Mouse (Mus musculus) gastrocnemius, postnatal 36 days (tissue): ENCODE measurements around the gene Iqcn. TPM values are rescaled to one million over a fixed set of nuclear protein-coding genes. Genes with fewer than 3 reads are reported as not detected.

Experiments used
- DNase-seq, 2 experiments: peaks; one replicate each; pipeline ENCODE4 v3.0.0; 2022
- intact Hi-C: fragments of 180-260 bp; cut with DNase I; formaldehyde crosslinking; loops from one replicate; pipeline ENCODE4 v1.15.1; 2025
- long read RNA-seq, 2 experiments: library from polyadenylated mRNA; stranded (forward); transcript quantifications; one replicate each; pipeline ENCODE4 v2.0.0; 2021
- total RNA-seq, 2 experiments: library from RNA; stranded (reverse); gene quantifications; 2 replicates each; pipeline ENCODE4 v1.2.3; 2021

Iqcn gene
- total RNA-seq: under 1 TPM in 1 of 2 experiments, not detected in 1; 0.05 TPM
- long read RNA-seq, experiment 1: 0 reads
- long read RNA-seq, experiment 2: 0 reads

DNA sequence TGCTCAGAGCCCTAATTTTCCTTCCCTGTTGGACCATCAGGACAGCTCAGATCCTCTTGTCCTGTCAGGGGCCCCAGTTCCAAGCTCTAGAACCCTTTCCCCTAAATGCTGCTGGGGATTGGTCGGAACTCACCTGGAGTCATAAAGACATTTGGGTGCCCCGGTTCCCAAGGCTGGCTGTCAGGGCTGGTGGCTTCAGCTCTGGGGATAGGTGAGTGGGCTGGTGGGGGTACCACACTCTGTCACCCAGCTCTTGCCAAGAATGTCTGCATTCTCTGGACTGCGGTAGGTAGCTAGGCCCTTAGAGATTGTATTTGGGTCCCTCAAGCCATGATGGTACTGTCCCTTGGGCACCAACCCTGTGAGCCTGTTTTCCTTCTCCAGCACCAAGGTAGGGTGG, at the start of gene Iqcn:
Gene Iqcn, plus strand, starts transcription at position 171 of the 400 bp plus-strand sequence.
- intact Hi-C loops: loop anchor here (5.0 kb wide), 1 partner anchor 71 kb away; the partner anchor contains the start of gene Gdf15
- DNase-seq: no peak

DNA sequence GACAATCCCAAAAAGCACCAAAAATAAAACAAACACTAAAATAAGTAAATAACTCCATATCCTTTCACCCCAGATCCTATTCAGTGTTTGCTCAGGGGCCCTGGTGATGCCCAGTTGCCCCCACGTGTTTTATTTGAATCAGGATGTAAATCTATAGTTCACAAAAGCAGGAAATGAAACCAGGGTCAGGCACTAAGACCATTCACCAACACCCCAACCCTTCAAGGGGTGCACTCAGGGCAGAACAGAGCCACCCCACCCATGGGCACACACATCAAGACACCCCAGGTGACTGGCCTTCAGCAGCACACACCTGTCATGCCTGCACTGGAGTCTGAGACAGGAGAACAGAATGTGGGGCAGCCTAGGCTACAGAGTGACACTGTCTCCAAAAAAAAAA, 49.1 kb upstream of the Iqcn start:
- intact Hi-C loops: loop anchor here (5.0 kb wide), 1 partner anchor 37 kb away; the partner anchor contains the start of gene Lrrc25
- DNase-seq: no peak

DNA sequence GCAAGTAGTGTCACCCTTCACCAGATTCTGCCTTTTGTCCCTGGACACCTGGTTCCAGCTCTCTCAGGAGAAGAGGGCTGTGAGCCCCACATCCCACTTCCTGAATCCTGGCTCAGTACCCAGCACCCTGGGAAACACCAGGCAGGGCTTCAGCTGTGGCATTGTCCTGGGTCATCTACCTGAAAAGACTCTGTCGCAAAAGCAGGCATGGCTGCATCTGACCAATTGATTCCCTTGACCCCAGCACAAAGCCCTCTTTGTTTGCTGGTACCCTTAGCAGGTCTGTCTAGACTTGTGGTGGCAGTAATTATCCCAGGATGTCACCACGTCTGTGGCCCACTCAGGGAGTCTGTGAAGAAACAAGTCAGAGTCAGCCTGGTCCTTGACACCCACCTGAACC, 47.8 kb upstream of the Iqcn start:
- intact Hi-C loops: no loop called here
- no peak for DNase-seq

DNA sequence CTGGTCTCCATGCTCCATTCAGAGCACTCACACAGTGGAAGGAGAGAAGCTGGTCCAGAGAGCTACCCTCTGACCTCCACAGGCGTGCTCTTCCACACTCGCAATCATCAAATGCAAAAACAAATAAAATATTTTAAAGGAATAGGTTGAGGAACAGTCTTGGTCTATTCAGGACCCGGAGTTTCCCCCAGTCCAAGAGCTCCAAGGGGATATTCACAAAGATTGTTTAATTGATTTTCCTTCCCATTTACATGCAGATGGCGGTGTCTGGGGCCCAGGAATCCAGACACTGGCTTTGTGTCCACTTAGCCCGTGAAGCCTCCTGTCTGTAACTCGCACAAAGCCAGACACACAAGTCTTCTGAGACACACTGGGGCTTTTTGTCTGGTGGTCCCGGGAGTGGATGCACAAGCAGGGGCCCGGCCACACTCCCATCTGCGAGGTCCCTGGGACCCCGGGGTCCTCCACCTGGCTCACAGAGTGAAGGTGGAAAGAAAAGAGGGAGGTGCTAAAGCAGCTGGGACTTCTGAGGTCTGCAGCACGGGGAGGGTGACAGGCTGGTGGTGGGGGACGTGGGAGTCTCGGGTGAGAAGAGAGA, 47.0 kb upstream of the Iqcn start:
- intact Hi-C loops: no loop called here
- no peak for DNase-seq

DNA sequence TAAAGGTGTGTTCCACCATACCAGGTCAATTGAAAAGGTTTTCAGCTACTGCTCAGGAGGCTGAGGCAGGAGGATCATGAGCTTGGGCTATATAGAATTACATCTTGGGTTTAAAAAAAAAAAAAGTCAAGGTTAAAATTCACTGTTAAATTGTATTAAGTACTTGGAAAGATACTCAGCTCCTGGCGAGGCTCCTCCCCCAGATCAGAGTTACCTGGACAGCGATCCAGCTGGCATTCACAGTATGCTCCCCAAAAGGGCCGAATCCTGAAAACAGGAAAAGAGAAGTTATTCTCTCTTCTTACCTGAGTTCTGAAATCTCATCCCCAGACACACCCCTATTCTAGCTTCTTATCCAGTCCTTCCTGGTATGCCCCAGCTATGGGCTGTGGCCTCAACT, 46.0 kb upstream of the Iqcn start:
- intact Hi-C loops: no loop called here
- DNase-seq: no peak

DNA sequence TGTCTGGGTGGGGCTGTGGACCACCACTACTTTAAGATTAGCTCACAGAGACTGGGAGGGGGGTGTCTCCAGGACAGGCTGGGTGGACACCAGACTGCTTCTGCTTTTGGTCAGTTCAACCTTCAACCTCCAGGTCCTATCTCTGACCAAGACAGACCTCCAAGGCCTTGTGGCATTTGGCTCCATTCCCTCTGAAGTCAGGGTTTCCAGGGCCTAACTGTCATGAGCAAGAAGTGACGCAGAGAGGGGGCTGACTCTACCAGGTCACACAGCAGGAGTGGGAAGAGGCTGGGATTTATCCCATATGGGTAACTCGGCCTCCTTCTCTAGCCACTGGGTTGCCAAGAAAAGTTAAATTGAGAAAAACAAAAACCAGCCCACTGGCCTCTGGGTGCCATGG, 45.5 kb upstream of the Iqcn start:
- intact Hi-C loops: no loop called here
- DNase-seq: no peak

DNA sequence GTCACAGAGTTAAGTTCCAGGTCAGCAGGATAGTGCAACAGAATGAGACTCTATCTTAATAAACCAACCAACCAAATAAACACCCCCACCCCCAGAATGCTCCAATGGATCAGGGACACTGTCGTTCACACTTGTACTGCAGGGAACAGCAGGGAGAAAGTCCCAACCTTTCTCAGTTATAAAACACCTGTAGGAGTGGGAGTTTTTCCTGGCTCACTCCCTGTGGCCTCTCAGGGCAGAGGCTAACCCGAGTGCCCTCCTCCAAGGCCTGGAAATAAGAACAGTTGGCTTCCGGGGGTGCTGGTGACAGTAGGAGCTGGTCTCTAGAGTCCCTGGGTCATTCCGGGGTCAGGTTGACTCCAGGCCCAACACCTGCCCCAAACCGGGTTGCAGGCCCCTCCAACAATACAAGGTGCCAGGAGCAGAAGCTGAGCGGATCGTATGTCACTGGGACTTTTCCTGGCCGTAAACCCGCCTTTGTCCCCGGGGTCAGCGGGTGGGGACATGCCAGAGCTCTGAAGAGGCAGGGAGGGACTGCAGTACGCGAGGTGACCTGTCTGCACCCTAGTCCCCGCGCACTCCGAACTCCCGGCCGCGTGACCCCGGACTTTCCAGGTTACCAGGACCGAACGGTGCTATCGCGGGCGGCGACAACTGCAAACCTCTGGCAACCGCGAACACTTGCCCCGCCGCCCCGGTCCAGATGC, 44.2 kb upstream of the Iqcn start:
- intact Hi-C loops: no loop called here
- no peak for DNase-seq

DNA sequence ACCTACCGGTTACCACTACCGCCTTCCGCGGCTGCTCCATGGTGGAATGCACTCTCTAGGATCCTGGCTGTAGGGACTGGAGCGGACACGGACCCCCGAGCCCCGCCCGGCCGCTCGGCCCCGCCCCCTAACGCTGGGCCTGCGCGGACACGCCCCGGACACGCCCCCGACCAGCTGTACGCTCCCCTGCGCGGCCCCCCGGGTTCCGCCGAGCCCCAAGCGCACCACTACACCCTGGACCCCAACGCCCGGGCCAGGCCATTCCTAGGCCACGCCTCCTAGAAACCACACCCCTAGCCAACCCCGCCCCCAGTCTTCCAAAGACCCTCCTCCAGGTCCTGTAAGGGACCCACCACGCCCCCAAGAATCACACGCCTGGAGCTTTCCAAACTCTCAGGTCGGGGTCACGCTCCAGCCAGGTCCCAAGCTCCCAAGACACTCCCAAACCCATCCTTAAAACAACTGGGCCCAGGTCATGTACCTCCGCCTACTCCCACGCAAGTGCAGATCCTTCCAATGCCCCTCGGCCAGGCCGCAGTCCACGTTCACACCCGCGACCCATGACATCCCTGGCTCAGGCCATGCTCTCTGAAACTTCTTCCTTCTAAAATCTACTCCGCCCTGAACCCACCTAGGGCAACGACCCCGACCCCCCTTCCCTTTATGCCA, 43.5 kb upstream of the Iqcn start:
- intact Hi-C loops: no loop called here

DNA sequence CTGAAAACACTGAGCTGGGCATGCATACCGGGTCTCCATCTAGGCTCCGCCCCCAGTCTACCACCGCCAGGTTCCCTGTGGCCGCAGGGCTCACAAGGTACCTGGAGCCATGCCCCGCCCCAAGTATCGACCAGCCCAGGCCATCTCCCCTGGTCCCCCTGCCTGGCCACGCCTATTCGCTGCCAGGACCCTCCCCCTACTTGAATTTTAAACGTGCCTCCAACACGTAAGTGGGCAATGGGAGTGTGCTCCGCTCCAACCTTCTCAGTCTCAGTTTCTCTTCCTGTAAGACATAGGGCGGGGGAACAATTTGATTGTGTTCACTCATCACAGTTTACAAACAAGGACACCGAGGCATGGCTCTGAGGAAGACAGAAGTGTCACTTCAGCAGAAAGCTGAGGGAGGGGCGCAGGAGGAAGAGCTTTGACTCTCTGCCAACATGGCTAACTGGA, 43.0 kb upstream of the Iqcn start, which contains the start of gene Pgpep1:
Gene Pgpep1, minus strand, starts transcription at position 116 of the 453 bp plus-strand sequence.
- peak in 1 of 2 experiments; percentile 13 for DNase-seq
- intact Hi-C loops: no loop called here

More for the DNA sequence above, 43.5 kb upstream of the Iqcn start:
- peak; percentile 85 to 87 for DNase-seq

DNA sequence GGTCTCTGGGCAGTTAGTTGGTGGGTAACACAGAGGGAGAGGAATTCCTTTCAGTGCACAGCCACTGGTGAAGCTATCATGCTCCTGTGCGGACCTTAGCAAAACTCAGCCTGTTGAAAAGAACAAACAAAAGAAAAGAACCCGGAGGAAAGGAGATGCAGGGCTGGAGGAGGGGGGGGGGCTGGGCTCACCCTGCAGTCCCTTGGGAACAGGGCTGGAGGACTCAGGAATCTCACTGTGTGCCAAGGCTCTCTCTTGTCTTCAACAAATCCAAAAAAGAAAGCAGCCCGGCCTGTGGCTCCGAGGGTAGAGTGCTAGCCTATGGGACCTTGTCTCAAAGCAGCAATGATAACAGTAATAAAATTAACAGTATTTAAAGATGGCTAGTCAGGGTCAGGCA, 39.6 kb upstream of the Iqcn start:
- intact Hi-C loops: no loop called here
- no peak for DNase-seq

DNA sequence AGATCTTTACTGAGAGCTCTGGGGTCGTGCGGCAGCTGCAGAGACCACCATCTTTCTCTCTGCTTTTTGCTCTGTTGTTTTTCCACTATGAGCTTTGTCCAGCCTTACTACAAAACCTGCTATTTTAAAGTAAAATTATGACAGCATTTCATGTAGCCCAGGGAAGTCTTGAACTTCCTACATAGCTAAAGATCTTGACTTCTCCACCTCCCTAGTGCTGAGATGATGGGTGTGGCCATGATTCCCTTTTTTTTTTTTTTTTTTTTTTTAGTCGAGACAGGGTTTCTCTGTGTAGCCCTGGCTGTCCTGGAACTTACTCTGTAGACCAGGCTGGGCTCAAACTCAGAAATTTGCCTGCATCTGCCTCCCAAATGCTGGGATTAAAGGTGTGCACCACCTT, 38.6 kb upstream of the Iqcn start:
- no peak for DNase-seq
- intact Hi-C loops: no loop called here

DNA sequence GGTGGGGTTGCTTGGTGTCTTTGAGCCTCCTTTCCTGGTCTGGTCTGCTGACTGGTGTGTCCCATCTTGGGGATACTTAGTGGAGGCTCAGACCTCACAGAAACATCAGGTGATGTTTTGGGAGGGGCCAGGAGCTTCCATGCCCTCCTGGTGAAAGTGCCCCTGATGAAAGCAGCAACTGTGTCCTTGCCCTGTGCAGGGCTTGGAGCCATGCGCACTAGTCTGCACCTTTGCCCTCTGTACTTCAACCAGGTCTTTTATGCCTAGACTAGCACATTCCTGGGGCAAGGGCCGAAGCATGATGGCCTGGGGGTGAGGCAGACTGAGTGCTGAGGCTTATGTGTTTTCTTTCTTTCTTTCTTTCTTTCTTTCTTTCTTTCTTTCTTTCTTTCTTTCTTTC, 37.7 kb upstream of the Iqcn start:
- no peak for DNase-seq
- intact Hi-C loops: no loop called here

DNA sequence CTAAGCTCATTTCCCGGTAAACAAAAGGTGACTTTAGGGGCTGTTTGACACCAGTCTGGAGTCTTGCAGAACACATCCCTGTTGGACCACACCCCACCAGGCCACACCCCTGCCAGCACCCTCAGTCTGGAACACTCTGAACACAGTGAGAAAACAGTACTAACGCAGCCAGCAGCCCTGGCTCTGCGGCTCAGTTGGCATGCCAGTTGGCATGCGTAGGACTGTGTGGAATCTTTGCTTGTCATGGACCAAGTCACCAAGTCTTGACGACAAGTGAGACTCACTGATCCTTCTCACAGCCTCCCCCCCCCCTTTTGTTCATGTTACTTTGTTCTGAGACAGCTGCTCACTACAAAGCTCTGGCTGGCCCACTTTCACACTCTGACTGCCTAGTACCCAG, 36.2 kb upstream of the Iqcn start:
- intact Hi-C loops: no loop called here
- DNase-seq: peak; percentile 68 to 71

DNA sequence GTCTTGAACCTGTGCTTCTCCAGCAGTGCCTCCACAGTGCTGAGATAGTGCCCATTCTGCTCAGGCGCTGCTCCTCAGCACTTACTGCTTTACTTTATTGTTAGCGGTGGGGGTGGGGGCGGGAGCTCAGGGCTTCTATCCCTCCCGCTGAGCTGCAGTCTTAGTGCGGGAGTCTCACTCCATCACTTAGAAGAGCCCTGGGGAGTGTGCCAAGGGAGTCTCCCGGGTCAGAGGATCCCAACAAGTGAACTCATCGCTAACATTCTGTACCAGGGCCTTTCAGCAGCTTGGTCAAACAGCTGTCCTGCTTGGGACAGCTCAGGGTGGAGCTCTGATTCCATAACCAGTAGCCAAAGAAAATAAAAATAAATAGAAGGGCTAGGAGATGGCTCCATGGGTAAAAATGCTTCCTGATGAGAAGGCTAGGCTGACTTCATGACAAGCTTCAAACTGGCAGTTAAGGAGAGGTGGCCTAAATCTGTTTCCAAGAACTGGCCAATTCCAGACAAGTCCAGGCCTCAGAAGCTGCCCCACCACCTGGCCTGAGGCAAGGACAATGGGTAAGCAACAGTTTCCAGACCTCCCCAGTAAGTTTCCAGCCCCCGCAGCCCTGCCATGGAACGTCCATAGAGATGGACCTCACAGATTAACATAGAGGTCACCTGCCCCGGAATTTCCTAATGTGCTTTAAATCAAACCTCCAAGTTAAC, 31.5 kb upstream of the Iqcn start:
- intact Hi-C loops: no loop called here

DNA sequence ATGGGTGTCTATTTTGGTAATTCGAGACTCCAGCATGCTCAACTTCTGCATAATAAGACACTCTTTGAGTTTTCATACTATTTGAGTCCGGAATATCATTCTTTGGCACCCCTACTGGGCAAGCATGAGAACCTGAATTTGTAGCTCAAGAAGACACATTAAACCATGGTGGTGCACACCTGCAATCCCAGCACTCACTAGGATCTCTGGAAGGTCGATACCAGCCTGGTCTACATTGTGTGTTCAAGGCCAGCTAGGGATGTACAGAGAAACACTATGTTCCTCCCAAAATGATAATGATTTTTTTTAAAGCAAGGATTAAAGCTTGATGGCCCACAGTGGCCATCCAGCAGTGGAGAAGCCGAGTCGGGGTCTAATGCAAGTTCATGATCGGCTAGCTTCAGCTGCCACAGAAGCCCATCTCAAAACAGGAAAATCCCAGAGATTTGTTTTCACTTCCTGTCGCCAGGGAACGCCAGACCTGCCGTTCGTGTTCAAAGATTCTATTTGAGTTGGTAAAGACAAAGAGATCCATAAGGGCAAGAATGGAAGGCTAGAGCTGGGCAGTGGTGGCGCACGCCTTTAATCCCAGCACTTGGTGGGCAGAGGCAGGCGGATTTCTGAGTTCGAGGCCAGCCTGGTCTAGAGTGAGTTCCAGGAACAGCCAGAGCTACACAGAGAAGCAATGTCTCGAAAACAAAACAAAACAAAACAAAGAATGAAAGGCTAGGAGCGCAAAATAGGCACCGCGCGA, 30.8 kb upstream of the Iqcn start:
- intact Hi-C loops: loop anchor here (1.0 kb wide), 1 partner anchor 28 kb away; no protein-coding TSS in a partner anchor

More for the DNA sequence above, 31.5 kb upstream of the Iqcn start:
- peak in 1 of 2 experiments; percentile 66 for DNase-seq

DNA sequence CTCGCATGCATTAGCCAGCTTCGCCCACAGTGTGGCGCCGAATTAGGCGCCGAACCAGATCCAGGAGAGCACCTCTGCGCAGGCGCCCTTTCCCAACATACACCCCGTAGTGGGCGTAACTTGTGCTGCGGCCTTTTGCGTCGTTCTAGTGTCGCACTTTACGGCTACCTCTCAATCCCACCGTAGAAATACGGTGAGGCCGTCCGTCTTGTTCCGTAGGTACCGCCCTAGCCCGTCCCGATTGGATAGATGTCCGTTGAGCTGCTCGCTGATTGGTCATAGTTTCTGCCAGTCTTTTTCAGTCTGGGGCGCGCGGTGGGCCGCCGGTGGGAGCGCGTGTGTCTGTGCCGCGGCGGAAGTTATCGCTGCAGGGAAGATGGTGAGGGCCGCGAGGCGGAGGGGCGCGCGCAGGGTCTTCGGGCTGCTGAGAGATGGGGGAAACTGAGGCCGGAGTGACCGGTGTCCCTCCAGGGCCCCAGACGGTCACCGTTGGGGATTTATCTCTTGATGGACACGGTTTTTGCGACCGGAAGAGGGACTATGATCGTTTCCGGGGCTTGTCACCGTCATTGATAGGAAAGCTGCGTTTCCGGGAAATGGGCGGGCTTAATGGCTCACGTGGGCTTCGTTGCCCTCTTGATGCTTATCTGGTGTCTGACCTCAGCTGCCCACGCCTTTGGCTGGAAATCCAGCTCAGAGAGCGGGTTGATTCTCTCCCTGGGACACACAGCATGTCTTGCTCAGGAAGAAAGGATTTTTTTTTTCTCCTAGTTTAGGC, 30.0 kb upstream of the Iqcn start, which contains the start of gene Lsm4:
Gene Lsm4, plus strand, starts transcription at position 170 of the 778 bp plus-strand sequence.
- DNase-seq: peak; percentile 94 to 99
- intact Hi-C loops: loop anchor here (1.0 kb wide), 1 partner anchor 27 kb away; no protein-coding TSS in a partner anchor

More for the DNA sequence above, 30.8 kb upstream of the Iqcn start:
- no peak for DNase-seq

DNA sequence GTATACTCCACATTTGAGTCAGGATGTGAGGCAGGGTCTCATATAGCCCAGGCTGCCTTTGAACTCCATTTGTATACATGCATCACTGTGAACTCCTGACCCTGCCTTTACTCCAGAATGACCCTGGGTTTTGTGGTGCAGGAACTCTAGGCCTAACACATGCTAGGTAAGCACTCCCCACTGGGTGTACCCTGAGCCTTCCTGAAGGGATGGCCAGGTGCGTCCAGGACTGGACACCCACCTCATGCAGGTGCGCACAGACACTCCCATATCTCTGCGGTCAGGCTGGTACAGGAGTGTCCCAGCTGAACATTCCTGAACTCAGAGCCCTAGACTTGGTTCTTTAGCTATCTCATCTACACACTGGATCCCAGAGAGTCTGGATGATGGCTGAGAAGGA, 29.1 kb upstream of the Iqcn start:
- no peak for DNase-seq
- intact Hi-C loops: no loop called here

DNA sequence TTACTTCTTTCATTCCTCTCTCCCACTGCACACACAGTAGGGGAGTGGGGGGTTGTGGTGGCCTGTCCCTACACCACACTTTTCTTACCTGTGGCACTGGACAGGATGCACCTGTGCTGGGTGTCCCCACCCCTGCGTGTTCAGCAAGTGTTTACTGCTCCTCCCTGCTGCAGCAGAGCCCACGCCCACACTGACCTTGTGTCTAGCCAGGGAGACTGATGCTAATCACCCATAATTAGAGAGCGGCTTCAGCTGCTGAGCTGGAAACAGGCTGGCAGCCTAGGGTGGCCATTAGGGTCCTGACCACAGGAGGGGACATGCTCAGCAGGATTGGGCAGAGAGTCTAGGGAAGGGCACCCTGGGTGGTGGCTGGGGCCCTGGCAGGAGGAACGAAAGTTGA, 28.5 kb upstream of the Iqcn start:
- DNase-seq: no peak
- intact Hi-C loops: no loop called here

DNA sequence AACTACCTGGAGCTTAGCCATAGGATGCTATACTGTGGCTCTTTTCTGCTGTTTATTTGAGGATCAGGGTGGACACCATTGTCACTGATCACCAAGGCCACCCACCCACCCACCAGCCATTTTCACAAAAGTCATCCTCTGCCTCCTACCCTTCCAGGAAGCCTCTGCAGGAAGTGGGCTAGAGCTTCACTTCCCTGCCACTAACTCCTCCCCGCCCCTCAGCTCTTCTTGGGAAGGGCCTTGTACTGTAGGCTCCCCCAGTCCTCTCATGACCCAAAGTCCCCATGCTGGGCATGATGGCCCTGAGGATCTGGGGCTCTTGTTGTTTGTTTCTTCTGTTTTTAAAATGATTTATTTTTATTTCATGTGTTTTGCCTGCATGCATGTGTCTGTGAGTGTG, 27.9 kb upstream of the Iqcn start:
- no peak for DNase-seq
- intact Hi-C loops: no loop called here
